Mouse (Mus musculus): ENCODE data around the gene Agap1. TPM values are rescaled to one million over a fixed set of nuclear protein-coding genes. Genes with fewer than 3 reads are reported as not detected.

Agap1 gene
- total RNA-seq, 2 experiments from 2014 or later, result 83.4 to 86.1 TPM

- no peak for DNase-seq (ENCODE audit: low spot score in 2 of 2)
Measured at GRCm38 (mm10) chr1:89927061-89927661, 472.6 kb downstream of the Agap1 start.

GRCm38 (mm10) chr1:89928676-89929075, 474.1 kb downstream of the Agap1 start:
- no peak for DNase-seq (ENCODE audit: low spot score in 2 of 2)

GRCm38 (mm10) chr1:89929181-89929580, 474.6 kb downstream of the Agap1 start:
- no peak for DNase-seq (ENCODE audit: low spot score in 2 of 2)

GRCm38 (mm10) chr1:89929721-89930505, 475.3 kb downstream of the Agap1 start:
- DNase-seq (ENCODE audit: low spot score in 2 of 2), result no peak

GRCm38 (mm10) chr1:89930551-89930950, 475.9 kb downstream of the Agap1 start:
- no peak for DNase-seq (ENCODE audit: low spot score in 2 of 2)

GRCm38 (mm10) chr1:89931120-89931519, 476.5 kb downstream of the Agap1 start, which contains the start of gene Gbx2:
TSS of gene Gbx2 (minus strand) at chr1:89931179.
- peak in 1 of 2 experiments; percentile 53 for DNase-seq (ENCODE audit: low spot score in 2 of 2)

- DNase-seq (ENCODE audit: low spot score in 2 of 2), result no peak
Measured at GRCm38 (mm10) chr1:89932021-89932423, 477.4 kb downstream of the Agap1 start.

GRCm38 (mm10) chr1:89932616-89933015, 478.0 kb downstream of the Agap1 start:
- DNase-seq (ENCODE audit: low spot score in 2 of 2), result no peak

GRCm38 (mm10) chr1:89933028-89933427, 478.4 kb downstream of the Agap1 start:
- DNase-seq (ENCODE audit: low spot score in 2 of 2), result no peak

GRCm38 (mm10) chr1:89933786-89934185, 479.2 kb downstream of the Agap1 start:
- no peak for DNase-seq (ENCODE audit: low spot score in 2 of 2)

GRCm38 (mm10) chr1:89934316-89935260, 480.0 kb downstream of the Agap1 start:
- DNase-seq (ENCODE audit: low spot score in 2 of 2), result no peak

- no peak for DNase-seq (ENCODE audit: low spot score in 2 of 2)
Measured at GRCm38 (mm10) chr1:89935493-89936348, 481.1 kb downstream of the Agap1 start.

- no peak for DNase-seq (ENCODE audit: low spot score in 2 of 2)
Measured at GRCm38 (mm10) chr1:89938884-89939595, 484.4 kb downstream of the Agap1 start.

- DNase-seq (ENCODE audit: low spot score in 2 of 2), result no peak
Measured at GRCm38 (mm10) chr1:89939596-89939960, 485.0 kb downstream of the Agap1 start.

GRCm38 (mm10) chr1:89939981-89940726, 485.5 kb downstream of the Agap1 start:
- peak; percentile 64 to 72 for DNase-seq (ENCODE audit: low spot score in 2 of 2)

- no peak for DNase-seq (ENCODE audit: low spot score in 2 of 2)
Measured at GRCm38 (mm10) chr1:89940961-89941524, 486.4 kb downstream of the Agap1 start.

GRCm38 (mm10) chr1:89941701-89942381, 487.2 kb downstream of the Agap1 start:
- DNase-seq (ENCODE audit: low spot score in 2 of 2), result no peak

- no peak for DNase-seq (ENCODE audit: low spot score in 2 of 2)
Measured at GRCm38 (mm10) chr1:89942395-89942976, 487.9 kb downstream of the Agap1 start.

All from gastrocnemius, postnatal 4 days (tissue).